Mouse (Mus musculus) cerebellum, adult 2 months (tissue): ENCODE results near the gene Rsl24d1. TPM values are rescaled to one million over a fixed set of nuclear protein-coding genes. Genes with fewer than 3 reads are reported as not detected.

ENCODE experiments used
- DNase-seq, 2 experiments: peaks; one replicate each; pipeline ENCODE4 v3.0.0; 2021
- H3K27ac ChIP-seq: fragments of 200-500 bp; 2 replicates; pipeline ENCODE4 v1.5.1; 2012; ENCODE audit warnings: low read length, control low read depth, inconsistent platforms; ENCODE audit not compliant: insufficient read depth
- H3K27me3 ChIP-seq: fragments of 200-500 bp; 2 replicates; pipeline ENCODE4 v1.6.1; 2012; ENCODE audit warnings: inconsistent platforms, mild to moderate bottlenecking, low read length, moderate library complexity; ENCODE audit not compliant: control insufficient read depth, insufficient read depth
- H3K4me1 ChIP-seq: fragments of 200-500 bp; 2 replicates; pipeline ENCODE4 v1.6.1; 2011; ENCODE audit warnings: low read length; ENCODE audit not compliant: control insufficient read depth, insufficient read depth
- H3K4me3 ChIP-seq: fragments of 200-500 bp; replicated peaks from 2 replicates; pipeline ENCODE3; 2011; ENCODE audit warnings: mild to moderate bottlenecking, low read depth, low read length, control low read depth; ENCODE audit not compliant: insufficient read depth
- CTCF ChIP-seq: fragments of 200-500 bp; IDR thresholded peaks from 2 replicates; pipeline ENCODE4 v1.5.1; 2011; ENCODE audit warnings: low read depth, mild to moderate bottlenecking, control low read depth, low read length, moderate library complexity, borderline replicate concordance; ENCODE audit not compliant: insufficient read depth
- POLR2A ChIP-seq: fragments of 200-500 bp; IDR thresholded peaks from 2 replicates; pipeline ENCODE4 v1.6.1; 2011; ENCODE audit warnings: low read length, control low read depth, borderline replicate concordance; ENCODE audit not compliant: insufficient read depth
- WGBS: fragments of 180-500 bp; shearing (Covaris S2); methylation state at CpG from one replicate; pipeline ENCODE4 v1.1.7; 2018; 5-methylcytosine and 5-hydroxymethylcytosine counted together
- polyA plus RNA-seq: library from polyadenylated mRNA; depleted of rRNA; stranded (reverse); fragments of >200 nt; gene quantifications from 2 replicates; pipeline ENCODE4 v1.2.3, GENCODE M21; 2012

The Rsl24d1 gene
- polyA plus RNA-seq, 1 experiment, result 73.7 TPM

GRCm38 (mm10) chr9:73127457-73127856 lies 14.2 kb downstream of the Rsl24d1 start:
- Histone ChIP-seq H3K4me3 (no peak overlapping the region), H3K27ac (no peak overlapping the region), H3K4me1 (no peaks in the 10 kb centered on the region), H3K27me3 (no peaks in the 10 kb centered on the region)
- DNase-seq, result no peak
- no peak for TF ChIP-seq CTCF
- TF ChIP-seq POLR2A, result no peak
- WGBS, result 91% methylated on average over 2 of the region's 2 CpGs

GRCm38 (mm10) chr9:73129875-73130274 lies 16.6 kb downstream of the Rsl24d1 start:
- 72% methylated on average over 8 of the region's 8 CpGs for WGBS
- TF ChIP-seq CTCF (no peak), POLR2A (no peak)
- Histone ChIP-seq H3K4me3 (no peak overlapping the region), H3K4me1 (no peaks in the 10 kb centered on the region), H3K27ac (no peak overlapping the region), H3K27me3 (no peaks in the 10 kb centered on the region)
- DNase-seq, result no peak

GRCm38 (mm10) chr9:73130529-73130928 lies 17.3 kb downstream of the Rsl24d1 start:
- Histone ChIP-seq H3K27me3 (no peaks in the 10 kb centered on the region), H3K27ac (no peak overlapping the region), H3K4me3 (no peak overlapping the region), H3K4me1 (no peaks in the 10 kb centered on the region)
- DNase-seq, result no peak
- WGBS, result 93% methylated on average over 4 of the region's 4 CpGs
- no peak for TF ChIP-seq CTCF
- TF ChIP-seq POLR2A, result no peak

- DNase-seq, result no peak
- Histone ChIP-seq H3K4me3 (no peak overlapping the region), H3K4me1 (no peaks in the 10 kb centered on the region), H3K27ac (no peak overlapping the region), H3K27me3 (no peaks in the 10 kb centered on the region)
- WGBS, result 78% methylated on average over 11 of the region's 11 CpGs
- TF ChIP-seq POLR2A, result no peak
- TF ChIP-seq CTCF, result no peak
These were observed 24.2 kb downstream of the Rsl24d1 start for GRCm38 (mm10) chr9:73137341-73137886.

GRCm38 (mm10) chr9:73154347-73154746 lies 41.1 kb downstream of the Rsl24d1 start:
- no peak for DNase-seq
- H3K27ac ChIP-seq, result no peak overlapping the region
- WGBS, result 51% methylated on average over 9 of the region's 9 CpGs
- H3K27me3 ChIP-seq, result no peaks in the 10 kb centered on the region
- H3K4me1 ChIP-seq, result no peaks in the 10 kb centered on the region
- TF ChIP-seq POLR2A (no peak), CTCF (no peak; the same call in 1 of the 2 replicates)
- no peak overlapping the region for H3K4me3 ChIP-seq

- WGBS, result 86% methylated on average over 4 of the region's 4 CpGs
- H3K27ac ChIP-seq, result no peak overlapping the region
- H3K27me3 ChIP-seq, result no peaks in the 10 kb centered on the region
- TF ChIP-seq POLR2A, result no peak
- H3K4me3 ChIP-seq, result no peak overlapping the region
- H3K4me1 ChIP-seq, result peaks cover 5% of the 10 kb centered on the region; the same call in 1 of the 2 replicates
- DNase-seq, result no peak
These were observed 44.7 kb downstream of the Rsl24d1 start for GRCm38 (mm10) chr9:73157968-73158367.

GRCm38 (mm10) chr9:73159265-73159664 lies 46.0 kb downstream of the Rsl24d1 start:
- WGBS, result 51% methylated on average over 1 of the region's 1 CpGs
- H3K27ac ChIP-seq, result no peak overlapping the region
- peak in 1 of 2 experiments; percentile 38 for DNase-seq
- peaks cover 9% of the 10 kb centered on the region; the same call in 1 of the 2 replicates for H3K4me1 ChIP-seq
- TF ChIP-seq POLR2A, result no peak
- TF ChIP-seq CTCF, result peak; percentile 56; the same call in 1 of the 2 replicates
- no peaks in the 10 kb centered on the region for H3K27me3 ChIP-seq
- H3K4me3 ChIP-seq, result no peak overlapping the region

- Histone ChIP-seq H3K4me3 (peak overlapping the region; percentile 42), H3K27ac (no peak overlapping the region), H3K27me3 (no peaks in the 10 kb centered on the region), H3K4me1 (peaks cover 17% of the 10 kb centered on the region)
- no peak for TF ChIP-seq POLR2A
- TF ChIP-seq CTCF, result peak; percentile 78
- peak; percentile 87 to 90 for DNase-seq
- 20% methylated on average over 26 of the region's 26 CpGs for WGBS
These were observed 49.5 kb downstream of the Rsl24d1 start for GRCm38 (mm10) chr9:73162571-73163333.
